Mouse (Mus musculus) limb, embryonic 14.5 days (tissue): ENCODE measurements around the gene Gm10486. TPM values are rescaled to one million over a fixed set of nuclear protein-coding genes. Genes with fewer than 3 reads are reported as not detected.
"Not testable (repeated sequence)": the region's sequence is repeated elsewhere in the genome, so short reads cannot be mapped to it uniquely, and the experiment has no call there.

Experiments used
- ATAC-seq: fragments of 200-750 bp; cut with Nextera tagmentation; 2 replicates; pipeline ENCODE4 v1.8.0; 2017; ENCODE audit warnings: low read depth, moderate number of reproducible peaks, moderate TSS enrichment; ENCODE audit not compliant: low FRiP score
- DNase-seq: peaks from one replicate; pipeline ENCODE4 v3.0.0-alpha.2; 2015; ENCODE audit warnings: low spot score
- H3K27ac ChIP-seq: fragments of 300-500 bp; sonication (generic); replicated peaks from 2 replicates; pipeline ENCODE4 v1.5.1; 2014; ENCODE audit warnings: low read depth, mild to moderate bottlenecking, low read length, moderate library complexity, mixed read lengths
- H3K27me3 ChIP-seq: fragments of 300-500 bp; sonication (generic); 2 replicates; pipeline ENCODE4 v1.6.1; 2014; ENCODE audit warnings: low read length, mixed read lengths; ENCODE audit not compliant: control insufficient read depth, insufficient read depth
- H3K36me3 ChIP-seq: fragments of 300-500 bp; sonication (generic); 2 replicates; pipeline ENCODE4 v1.6.1; 2014; ENCODE audit warnings: mild to moderate bottlenecking, low read length, moderate library complexity, mixed read lengths; ENCODE audit not compliant: control insufficient read depth, insufficient read depth
- H3K4me1 ChIP-seq: fragments of 300-500 bp; sonication (generic); 2 replicates; pipeline ENCODE4 v1.6.1; 2014; ENCODE audit warnings: antibody characterized with exemption, low read length, mixed read lengths; ENCODE audit not compliant: control insufficient read depth, insufficient read depth
- H3K4me2 ChIP-seq: fragments of 300-500 bp; sonication (generic); replicated peaks from 2 replicates; pipeline ENCODE4 v1.6.1; 2014; ENCODE audit warnings: low read depth, mild to moderate bottlenecking, low read length, moderate library complexity; ENCODE audit not compliant: severe bottlenecking
- H3K4me3 ChIP-seq: fragments of 300-500 bp; sonication (generic); replicated peaks from 2 replicates; pipeline ENCODE4 v1.5.1; 2014; ENCODE audit warnings: low read length
- H3K9ac ChIP-seq: fragments of 300-500 bp; sonication (generic); 2 replicates; pipeline ENCODE4 v1.6.1; 2014; ENCODE audit warnings: mild to moderate bottlenecking, low read depth, low read length, moderate library complexity; ENCODE audit not compliant: severe bottlenecking
- H3K9me3 ChIP-seq: fragments of 300-500 bp; sonication (generic); 2 replicates; pipeline ENCODE4 v1.6.1; 2016; ENCODE audit warnings: low read length; ENCODE audit not compliant: control insufficient read depth
- WGBS: fragments of 180-500 bp; shearing (Covaris S2); extraction: QIAGEN DNeasy Blood & Tissue Kit; methylation state at CpG from one replicate; pipeline ENCODE4 v1.1.7; 2014; 5-methylcytosine and 5-hydroxymethylcytosine counted together
- polyA plus RNA-seq, 2 experiments: library from polyadenylated mRNA; depleted of rRNA in 1 of 2; stranded (reverse) in 1 of 2; unstranded in 1 of 2; fragments of >200 nt; fragmentation: Nextera tagmentation in 1 of 2; extraction: Ambion mirVana in 1 of 2; gene quantifications; 2 replicates each; pipeline versions ENCODE4 v1.2.1 to v1.2.3; 2012 to 2014

The Gm10486 gene
- polyA plus RNA-seq (2012; rRNA removed) (not detected in 2 replicates), polyA plus RNA-seq (2014; fragmentation: Nextera tagmentation; extraction: Ambion mirVana) (not detected in 2 replicates)

DNA sequence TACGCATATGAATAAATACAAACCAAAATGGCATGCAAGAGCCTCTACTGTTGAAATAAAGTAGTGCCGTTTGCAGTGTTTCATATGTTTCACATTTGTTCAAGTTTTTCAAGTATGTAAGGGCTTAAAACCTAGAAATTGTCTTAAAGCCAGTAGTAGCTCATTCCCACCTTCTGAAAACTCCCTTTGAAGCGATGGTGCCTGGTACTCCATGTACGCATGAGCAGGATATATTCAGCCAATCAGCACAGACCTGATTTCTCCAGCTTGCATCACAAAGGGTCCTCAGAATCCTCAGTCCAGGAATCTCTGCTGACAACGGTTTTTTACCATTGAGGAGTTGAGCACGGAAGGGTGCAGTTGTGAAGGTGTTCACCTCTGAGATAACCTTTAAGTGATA is at the start of gene Gm10486:
Gene Gm10486 (plus strand): TSS at position 301 of the 400 bp plus-strand sequence.
- not testable (repeated sequence) for H3K4me1 ChIP-seq, H3K9ac ChIP-seq, ATAC-seq, H3K4me2 ChIP-seq, H3K36me3 ChIP-seq, DNase-seq, H3K9me3 ChIP-seq, H3K27ac ChIP-seq, H3K4me3 ChIP-seq, H3K27me3 ChIP-seq
- no CpG with 5 or more reads among the region's 6 CpGs for WGBS
